Mouse (Mus musculus) layer of hippocampus, adult 9-10 months (tissue): ENCODE measurements around the gene Rsl1d1.

Experiments
- DNase-seq: peaks from one replicate; pipeline ENCODE4 v3.0.0; 2022; ENCODE audit warnings: low spot score

Gene Rsl1d1

DNA sequence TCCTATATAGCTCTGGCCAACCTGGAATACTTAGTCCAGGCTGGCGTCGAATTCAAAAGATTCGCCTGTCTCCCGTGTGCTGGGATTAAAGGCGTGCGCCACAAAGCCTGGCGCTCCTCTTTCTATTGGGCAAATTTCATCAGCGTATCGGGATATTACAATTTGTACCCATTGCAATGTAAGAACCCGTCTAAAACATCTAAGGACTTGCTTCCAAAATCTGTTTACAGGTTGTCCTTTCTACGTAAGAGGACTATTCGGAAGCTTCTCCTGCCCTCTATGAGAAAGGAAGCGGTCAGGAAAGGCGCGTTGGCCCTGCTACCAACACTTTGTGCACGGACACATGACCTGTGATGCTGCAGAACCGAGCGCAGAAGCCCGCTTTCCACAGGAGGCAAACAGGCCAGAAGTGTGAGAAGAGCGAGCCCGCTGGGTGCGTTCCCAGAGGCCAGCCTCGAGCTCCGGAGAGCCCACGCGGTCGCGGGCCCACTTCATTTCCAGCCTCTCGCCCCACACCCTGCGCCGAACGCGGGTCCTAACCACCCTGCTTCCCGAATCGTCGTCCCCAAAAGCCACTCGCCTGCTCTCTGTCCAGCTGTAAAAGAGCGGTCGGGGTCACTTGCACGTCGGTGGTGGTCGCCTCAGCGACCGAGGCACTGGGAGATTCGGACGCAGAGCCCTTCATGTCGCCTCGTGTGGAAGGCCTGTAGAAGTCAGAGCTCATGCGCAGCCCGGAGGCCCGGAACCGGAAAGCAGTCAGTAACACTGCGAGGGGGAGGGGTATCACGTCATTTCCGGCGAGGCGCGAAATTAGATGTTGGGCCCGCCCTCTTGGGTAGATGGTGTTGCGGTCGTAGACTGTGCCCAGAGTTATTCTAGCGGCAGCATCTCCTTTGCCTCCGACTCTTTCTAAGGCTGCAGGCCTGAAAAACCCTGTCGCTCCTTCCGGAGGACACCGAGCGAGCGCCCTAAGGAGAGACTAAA, at the start of gene Rsl1d1:
Rsl1d1 (minus strand) TSS at position 761 of the 984 bp plus-strand sequence.
- peak; percentile 83 for DNase-seq

- DNase-seq: no peak
Observed at GRCm38 (mm10) chr16:11247791-11248190, 44.7 kb upstream of the Rsl1d1 start.

- no peak for DNase-seq
Observed at GRCm38 (mm10) chr16:11245767-11246166, 42.6 kb upstream of the Rsl1d1 start.

GRCm38 (mm10) chr16:11242401-11242800, 39.3 kb upstream of the Rsl1d1 start:
- no peak for DNase-seq

DNA sequence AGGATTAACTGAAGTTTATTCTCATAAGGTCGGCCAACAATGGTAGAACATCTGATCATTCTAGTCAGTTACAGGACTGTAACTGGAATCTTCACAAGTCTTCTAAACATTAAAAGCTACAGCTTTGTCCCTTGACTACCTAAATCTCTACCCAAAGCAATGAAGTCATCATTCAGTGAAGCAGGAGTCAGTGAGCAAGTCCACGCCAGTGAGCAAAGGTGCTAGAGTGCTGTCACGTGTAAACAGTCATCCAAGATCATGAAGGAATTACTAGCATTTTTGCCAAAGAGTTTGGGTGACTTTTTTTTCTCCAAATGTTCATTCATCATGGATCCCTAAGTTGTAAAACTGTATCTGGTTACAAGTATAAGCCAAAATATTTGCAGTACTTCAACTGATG, 14.7 kb upstream of the Rsl1d1 start:
- no peak for DNase-seq

- no peak for DNase-seq
Observed at GRCm38 (mm10) chr16:11203600-11204390, 664 bp upstream of the Rsl1d1 start.

DNA sequence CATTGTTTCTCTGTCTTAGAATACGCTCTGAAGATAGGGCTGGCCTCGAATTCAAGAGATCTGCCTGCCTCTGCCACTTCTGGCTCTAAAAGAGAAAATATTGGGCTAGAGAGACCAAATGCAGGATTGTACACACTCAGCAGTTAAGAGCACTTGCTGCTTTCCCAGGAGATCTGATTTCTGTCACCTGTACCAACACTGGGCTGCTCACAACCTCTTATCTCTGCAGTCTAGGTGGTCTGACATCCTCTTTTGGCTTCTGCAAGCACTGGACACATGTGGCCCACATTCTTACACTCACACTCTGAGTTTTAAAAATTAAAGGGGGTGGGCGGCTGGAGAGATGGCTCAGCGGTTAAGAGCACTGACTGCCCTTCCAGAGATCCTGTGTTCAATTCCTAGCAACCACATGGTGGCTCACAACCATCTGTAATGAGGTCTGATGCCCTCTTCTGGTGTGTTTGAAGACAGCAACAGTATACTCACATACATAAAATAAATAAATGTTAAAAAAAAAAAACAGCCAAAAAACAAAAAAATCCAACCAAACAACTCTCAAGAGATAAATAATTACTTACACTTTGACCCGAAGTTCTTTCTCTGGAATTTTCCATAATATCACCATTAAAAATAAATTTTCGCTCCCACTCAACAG, 1.3 kb downstream of the Rsl1d1 start:
- no peak for DNase-seq

GRCm38 (mm10) chr16:11200247-11200646, 2.9 kb downstream of the Rsl1d1 start:
- no peak for DNase-seq

- DNase-seq: no peak
Observed at GRCm38 (mm10) chr16:11198467-11198866, 4.7 kb downstream of the Rsl1d1 start.

DNA sequence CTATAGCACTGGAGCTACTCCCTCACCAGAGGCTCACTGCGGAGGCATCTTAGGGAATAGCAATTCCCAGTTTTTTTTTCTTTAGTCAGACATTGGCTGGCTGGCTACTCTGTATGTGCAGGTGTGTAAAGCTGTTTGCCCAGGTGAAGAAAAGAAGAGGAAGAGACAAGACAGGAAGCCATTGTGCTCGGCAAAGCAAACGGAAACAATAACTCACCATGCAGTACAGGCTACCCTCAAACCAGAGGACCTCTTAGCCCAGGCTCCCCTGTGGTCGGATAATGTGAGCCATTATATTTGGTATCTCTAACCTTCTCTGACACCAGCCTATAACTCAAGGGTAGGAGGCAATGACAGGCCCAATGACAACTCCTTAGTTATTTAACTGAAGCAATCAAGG, 6.1 kb downstream of the Rsl1d1 start:
- no peak for DNase-seq

- no peak for DNase-seq
Observed at GRCm38 (mm10) chr16:11193231-11193630, 9.9 kb downstream of the Rsl1d1 start.

DNA sequence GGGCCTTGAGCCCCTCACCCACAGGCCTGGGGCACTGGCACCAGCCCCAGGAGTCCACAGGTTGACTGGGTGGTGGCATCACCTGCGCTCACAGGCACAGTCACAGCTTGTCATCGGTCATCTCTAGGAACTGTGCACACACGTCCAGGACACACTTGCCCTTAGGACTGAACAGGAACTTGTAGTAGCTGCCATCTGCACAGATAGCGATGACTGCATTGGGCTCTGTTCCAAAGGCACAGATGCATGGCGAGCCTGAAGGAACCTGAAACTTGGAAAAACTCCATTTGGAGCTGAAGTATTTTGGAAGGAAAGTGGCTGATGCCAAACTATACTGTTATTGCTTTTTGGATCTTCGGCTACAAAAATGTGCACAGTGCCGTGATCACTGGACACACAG, 13.0 kb downstream of the Rsl1d1 start:
- DNase-seq: no peak

DNA sequence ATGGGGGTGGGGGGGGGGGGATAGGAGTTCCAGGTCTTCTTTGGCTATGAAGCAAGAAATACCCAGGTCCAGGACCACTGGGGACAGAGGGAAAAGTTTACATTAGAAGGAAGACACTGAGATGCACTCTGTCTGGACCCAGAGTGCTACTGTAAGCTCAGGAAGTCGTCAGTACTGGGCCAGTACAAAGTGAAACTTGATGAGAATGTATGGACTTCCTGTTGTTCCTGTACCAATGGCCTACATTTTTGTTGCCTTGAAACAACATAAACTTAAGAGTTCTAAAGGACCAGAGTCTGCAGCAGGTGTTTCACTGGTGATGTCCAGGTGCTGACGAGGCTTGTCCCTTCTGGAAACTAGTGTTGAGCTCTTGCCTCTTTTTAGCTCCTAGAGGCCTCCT, 25.7 kb downstream of the Rsl1d1 start:
- no peak for DNase-seq

DNA sequence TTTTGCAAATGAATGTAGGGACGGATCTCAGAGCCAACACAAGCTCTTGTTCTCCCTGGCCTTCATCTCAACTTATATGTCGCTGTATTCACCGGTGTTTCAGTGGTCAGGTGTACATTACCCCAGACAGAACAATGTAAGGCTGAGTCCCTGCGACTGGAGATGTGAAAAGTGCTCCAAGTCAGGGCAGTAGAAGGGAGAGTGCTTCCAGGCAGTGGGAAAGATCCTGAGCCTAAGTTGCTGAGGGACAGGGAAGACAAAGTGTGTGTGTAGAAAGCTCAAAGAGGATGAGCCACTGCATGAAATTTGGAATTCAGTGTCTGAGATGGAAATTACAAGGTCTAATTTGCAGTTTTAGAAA, 26.3 kb downstream of the Rsl1d1 start:
- DNase-seq: no peak

DNA sequence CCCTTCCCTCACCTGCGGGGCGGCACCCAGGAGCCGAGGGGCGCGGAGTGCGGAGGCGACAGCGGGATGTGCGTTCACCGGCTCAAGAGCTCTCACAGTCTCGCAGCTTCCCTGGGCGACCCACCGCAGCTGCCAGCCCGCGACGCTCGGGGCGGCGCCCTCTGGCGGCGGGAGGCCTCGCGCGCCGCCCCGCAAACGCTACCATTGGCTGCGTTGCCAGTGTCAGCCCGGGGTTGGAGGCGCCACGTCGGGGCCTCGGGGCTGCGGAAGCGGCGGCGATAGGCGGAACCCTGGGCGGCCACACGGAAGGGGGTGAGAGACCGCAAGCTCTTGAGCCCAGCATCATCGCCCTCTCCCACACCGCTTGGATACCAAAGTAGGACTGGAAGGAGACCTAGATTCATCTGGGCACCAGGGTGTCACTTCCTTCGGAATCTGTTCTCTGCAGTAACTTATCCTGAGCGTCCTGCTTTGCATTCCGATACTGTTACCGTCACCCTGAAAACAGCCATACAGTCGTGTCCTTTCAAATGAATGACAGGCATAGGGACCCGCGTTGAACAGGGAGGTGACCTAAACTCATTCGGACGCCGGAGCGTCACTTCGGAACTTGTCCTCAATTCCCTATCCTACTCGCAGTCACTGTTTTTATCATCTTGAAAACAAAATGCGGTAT, 26.8 kb downstream of the Rsl1d1 start, which contains the start of gene Zc3h7a:
Zc3h7a (minus strand) TSS at position 186 of the 676 bp plus-strand sequence.
- peak; percentile 72 for DNase-seq

GRCm38 (mm10) chr16:11175489-11176207, 27.5 kb downstream of the Rsl1d1 start:
- no peak for DNase-seq

DNA sequence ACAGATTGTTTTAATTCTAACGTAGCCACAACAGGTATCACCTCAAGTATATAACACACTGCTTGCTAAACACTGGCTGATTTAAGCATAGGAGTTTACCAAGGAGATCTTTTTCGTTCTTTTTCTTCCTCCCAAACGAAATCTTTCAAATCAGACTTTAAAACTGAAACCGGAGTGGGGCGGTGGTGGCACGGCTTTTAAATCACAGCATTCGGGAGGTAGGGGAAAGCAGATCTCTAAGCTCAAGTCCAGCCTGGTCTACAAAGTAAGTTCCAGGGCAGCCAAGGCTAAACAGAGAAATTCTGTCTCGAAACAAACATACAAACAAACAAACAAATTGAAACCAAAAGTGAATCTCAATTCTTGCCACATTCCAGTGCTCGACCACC, 28.0 kb downstream of the Rsl1d1 start:
- no peak for DNase-seq

DNA sequence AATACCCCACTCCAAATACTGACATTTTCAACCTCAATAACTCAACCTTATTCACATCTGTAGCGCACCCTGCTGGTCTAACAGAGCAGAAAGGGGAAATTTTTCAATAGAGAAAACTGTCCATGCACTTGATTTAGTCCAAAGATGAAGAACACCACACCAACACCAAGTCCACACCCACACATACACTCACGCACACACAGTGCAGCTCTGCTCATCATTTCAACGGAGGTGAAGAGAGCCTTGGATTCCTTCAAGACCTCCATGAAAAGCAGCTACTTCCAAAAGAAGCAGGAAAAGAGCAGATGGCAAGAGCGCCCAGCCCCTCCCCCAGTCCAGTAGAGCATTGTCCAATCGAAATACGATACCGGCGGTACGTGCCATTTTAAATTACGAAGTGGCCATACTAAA, 28.5 kb downstream of the Rsl1d1 start:
- DNase-seq: peak; percentile 60

- no peak for DNase-seq
Observed at GRCm38 (mm10) chr16:11171679-11172078, 31.5 kb downstream of the Rsl1d1 start.

DNA sequence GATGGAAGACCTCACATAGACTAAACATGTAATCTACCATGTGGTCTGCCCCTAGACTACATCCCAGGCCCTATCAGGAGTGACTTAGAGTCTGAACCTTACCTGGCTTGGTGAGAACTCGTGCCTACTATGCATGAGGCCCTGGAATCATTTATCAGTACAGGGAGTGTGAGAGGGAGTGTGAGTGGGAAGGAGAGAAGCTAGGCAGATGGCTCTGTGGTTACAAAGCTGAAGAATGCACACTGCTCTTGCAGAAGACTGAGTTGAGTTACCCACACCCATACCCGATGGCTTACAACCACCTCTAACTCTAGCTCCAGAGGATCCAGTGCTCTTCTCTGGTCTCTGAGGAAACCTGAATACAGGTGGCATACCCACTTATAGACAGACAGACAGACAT, 36.7 kb downstream of the Rsl1d1 start:
- no peak for DNase-seq

GRCm38 (mm10) chr16:11164695-11165255, 38.4 kb downstream of the Rsl1d1 start:
- DNase-seq: no peak
